Mouse (Mus musculus) adrenal gland, postnatal 10 days (tissue): ENCODE data around the gene Ptprs. TPM values are rescaled to one million over a fixed set of nuclear protein-coding genes. Genes with fewer than 3 reads are reported as not detected.

Experiments used
- DNase-seq: peaks from one replicate; pipeline ENCODE4 v3.0.0; 2021; ENCODE audit warnings: mixed read lengths
- total RNA-seq, 2 experiments: library from RNA; stranded (reverse); gene quantifications; 2 replicates each; pipeline ENCODE4 v1.2.3; 2021

The Ptprs gene
- total RNA-seq, 2 experiments from 2014 or later: 77.1 to 106 TPM

- DNase-seq: no peak
These were observed 17.6 kb upstream of the Ptprs start for GRCm38 (mm10) chr17:56493841-56494240.

GRCm38 (mm10) chr17:56490438-56491152 lies 14.3 kb upstream of the Ptprs start:
- DNase-seq: no peak

GRCm38 (mm10) chr17:56488028-56488427 lies 11.7 kb upstream of the Ptprs start:
- DNase-seq: no peak

GRCm38 (mm10) chr17:56487441-56487888 lies 11.2 kb upstream of the Ptprs start:
- peak; percentile 63 for DNase-seq

- no peak for DNase-seq
These were observed 9.6 kb upstream of the Ptprs start for GRCm38 (mm10) chr17:56485926-56486325.

- DNase-seq: peak; percentile 41
These were observed 8.8 kb upstream of the Ptprs start for GRCm38 (mm10) chr17:56485118-56485517.

DNA sequence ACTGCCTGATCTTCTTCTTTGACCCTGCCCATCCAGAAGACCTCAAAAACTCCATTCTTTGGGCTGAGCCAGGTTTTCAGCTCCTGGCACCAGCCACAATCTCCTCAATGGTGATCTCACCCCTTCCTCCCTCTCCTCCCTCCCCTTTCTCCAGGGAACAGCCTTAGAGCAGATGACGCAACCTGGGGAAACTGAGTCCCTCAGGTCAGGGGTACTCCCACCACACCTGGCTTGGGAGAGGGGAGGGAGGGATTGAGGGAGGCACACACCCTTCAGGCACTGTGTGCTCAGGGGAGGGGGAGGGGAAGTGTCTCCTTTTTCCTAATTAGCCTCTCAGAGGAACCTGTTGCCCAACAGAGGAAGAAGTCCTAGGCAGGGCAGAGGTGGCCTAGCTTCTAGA lies 6.4 kb upstream of the Ptprs start:
- DNase-seq: no peak

DNA sequence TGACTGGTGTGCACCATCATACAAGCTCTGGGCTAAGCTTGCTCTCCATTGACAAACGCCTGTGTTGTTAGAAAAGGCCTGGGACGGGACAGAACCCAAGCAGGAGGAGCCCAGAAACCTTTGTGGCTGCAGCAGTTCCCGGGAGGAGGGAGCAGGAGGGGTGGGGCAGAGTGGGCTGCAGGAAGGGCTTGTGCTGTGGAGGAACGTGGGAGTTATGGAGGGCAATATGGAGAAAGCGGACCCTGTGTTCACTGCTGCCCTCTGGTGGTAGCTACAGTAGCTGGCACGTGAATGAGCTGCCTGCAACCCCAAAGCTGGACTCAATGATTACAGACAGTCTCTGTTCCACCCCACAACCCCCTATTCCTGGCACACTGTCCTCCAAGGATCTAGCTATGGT lies 3.1 kb upstream of the Ptprs start:
- peak; percentile 82 for DNase-seq

GRCm38 (mm10) chr17:56478191-56478611 lies 1.9 kb upstream of the Ptprs start:
- DNase-seq: peak; percentile 68

DNA sequence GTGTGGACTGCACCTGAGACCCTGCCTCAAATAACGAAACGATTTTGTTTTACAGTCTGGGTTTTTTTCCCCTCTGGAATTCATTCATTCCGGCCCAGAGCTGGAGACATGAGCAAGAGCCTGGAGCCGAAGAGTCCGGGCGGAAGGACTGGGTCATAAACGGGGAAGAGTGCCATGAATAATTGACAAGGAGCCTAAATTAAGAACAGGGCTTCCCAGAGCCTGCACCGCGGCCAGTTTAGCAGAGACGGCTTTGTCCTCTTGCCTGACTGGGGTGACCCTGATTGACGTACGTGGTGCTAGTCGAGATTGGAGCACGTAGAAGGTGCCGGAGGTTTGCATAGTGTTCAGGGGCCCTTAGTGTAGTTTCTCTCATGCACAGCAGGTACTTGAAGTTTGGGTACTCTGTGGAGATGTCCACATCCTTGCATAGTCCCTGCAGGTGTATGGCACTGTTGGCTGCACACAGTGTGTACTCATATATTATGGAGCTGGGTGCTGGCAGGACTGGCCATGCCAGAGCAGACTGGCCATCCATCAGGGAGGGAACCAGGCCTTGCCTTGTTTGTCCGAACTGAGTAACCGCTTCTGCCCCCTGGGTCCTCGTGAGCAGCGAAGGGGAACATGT lies 1.0 kb upstream of the Ptprs start:
- DNase-seq: no peak

DNA sequence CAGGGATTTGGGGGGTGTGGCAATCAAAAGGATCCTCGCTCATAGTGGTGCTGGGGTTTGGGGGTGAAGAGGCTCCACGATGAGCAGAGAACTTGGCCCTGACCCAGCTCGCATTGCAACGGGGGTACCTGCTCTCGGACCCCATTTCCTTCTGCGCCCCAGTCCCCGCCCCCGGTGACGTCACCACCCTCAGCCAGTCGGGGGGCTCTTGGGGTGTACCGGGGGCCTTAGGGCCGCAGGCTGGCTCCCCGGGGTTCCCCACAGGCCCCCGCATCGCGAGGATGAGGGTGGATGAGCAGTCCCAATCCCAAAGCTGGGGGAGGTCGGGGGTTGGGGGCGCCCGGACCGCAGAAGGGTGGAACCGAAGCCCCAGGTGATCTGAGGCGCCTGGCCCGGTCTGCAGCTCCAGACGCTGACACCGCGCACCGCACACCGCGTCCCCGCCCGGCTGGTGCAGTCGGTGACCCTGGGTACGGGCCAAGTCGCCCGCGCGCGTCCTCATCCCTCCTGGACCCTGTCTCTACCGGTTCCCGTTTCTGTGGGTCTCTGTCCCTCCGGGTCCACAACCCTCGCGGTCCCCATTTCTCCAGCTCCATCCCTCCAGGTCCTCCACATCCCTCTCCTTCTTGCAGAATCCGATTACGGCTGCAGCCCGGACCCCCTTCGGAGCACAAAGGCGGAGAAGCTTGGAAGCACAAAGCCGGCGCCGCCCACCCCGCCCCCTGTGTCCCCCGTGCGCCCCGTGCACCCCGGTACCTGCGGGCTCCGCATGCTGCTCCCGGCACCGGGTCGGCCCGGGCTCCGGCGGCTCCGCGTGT lies 490 bp downstream of the Ptprs start:
- DNase-seq: peak; percentile 64

DNA sequence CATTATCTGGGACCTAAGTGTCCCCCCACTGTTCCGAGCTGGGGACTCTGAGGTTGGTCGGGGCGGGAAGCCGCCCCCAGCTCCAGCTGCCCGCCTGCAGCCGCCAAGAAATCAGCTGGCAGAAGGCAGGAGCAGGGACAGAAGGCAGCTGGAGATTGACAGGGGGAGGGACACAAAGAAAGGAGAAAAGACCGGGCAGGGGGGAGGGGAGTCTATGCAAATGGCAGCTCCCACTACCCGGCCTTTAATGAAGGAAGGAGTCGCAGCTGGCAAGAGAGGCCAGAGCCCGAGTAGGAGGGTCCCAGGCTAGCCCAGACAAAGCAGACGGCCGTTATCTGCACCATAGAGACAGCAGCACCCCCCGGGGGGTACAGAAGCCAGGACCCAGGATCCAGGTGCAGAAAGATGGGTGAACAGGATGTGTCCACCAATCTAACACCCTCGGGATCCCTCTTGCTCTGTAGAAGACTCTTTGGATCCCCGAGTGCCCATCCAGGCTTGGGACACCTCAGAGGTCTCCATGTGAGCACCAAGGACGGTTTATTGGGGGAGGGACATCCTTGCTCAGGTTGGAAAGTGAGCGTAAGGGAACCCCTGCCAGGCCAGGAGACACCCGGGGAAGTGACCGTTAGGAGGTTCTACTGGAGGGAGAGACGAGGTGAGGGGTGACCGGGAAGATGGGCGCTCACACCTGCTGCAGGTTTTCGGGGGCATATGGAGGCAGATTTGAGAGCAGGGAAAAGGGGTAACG lies 1.3 kb downstream of the Ptprs start:
- no peak for DNase-seq

- no peak for DNase-seq
These were observed 1.9 kb downstream of the Ptprs start for GRCm38 (mm10) chr17:56474311-56474830.

- no peak for DNase-seq
These were observed 2.7 kb downstream of the Ptprs start for GRCm38 (mm10) chr17:56473611-56473905.

GRCm38 (mm10) chr17:56472733-56473610 lies 3.3 kb downstream of the Ptprs start:
- peak; percentile 81 for DNase-seq

DNA sequence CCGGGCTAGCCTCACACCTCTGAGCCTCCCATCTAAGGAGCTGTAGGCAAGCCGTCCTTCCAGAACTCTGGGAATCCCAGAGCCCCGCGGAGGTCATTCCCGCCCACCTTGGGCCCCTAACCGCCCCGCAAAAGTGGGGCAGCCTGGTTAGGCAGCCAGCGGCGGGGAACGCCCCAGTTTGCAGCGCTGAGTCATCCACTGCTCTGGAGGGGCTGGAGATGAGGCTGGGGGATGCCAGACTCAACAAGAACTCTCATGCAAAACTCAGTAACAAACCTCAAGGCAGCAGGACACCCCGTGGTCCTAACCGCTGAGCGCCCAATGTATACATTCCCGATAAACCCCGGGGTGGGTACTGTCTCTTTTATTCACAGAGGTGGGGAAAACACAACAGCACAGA lies 4.2 kb downstream of the Ptprs start:
- DNase-seq: no peak

GRCm38 (mm10) chr17:56471136-56471535 lies 5.1 kb downstream of the Ptprs start:
- DNase-seq: no peak

DNA sequence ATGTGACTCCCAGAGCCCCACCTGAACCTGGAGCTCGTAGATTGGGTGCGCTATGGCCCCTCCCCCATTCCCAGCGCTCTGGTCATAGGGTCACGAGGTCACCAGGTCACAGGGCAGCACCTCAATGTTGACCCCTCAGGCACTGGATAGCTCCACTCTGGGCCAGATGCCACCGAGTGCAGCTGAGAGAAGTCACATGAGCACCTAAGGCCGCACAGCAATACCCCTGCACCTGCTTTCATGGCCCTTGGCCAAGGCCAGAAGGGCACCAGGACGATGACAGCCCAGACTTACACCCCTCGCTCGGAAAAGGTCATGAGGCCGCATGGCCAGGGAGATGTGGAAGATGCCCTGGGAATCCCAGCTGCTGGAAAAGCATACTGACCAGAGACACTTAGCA lies 5.7 kb downstream of the Ptprs start:
- no peak for DNase-seq

DNA sequence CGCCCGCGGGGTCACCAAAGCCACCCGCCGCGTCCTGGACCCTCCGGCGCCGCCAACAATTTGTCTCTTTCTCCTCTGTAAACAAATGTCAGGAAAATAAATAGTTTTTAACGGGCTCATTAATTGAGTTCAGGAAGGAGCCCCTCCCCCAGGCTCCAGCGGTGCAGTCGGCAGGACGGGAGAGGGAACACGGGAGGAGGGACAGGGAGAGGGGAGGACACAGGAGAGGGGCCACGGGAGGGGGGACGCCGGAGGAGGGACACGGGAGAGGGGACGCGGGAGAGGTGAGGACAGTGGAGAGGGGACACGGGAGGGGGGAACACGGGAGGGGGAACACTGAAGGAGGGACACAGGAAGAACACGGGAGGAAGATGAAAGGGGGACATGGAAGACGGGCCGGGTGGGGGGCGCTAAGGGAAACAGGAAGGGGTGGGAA lies 6.3 kb downstream of the Ptprs start:
- DNase-seq: no peak

- DNase-seq: no peak
These were observed 7.0 kb downstream of the Ptprs start for GRCm38 (mm10) chr17:56469275-56469674.

- DNase-seq: no peak
These were observed 7.4 kb downstream of the Ptprs start for GRCm38 (mm10) chr17:56468870-56469269.
